Mouse (Mus musculus) ES-E14 (cell line): ENCODE data around the gene Zfp609. TPM values are rescaled to one million over a fixed set of nuclear protein-coding genes. Genes with fewer than 3 reads are reported as not detected.
A peak's percentile ranks its signal among the peaks of the same experiment; 100 is the strongest.

Experiments
- DNase-seq: peaks from one replicate; pipeline ENCODE4 v3.0.0-alpha.2; 2013; ENCODE audit warnings: low read depth, low spot score
- H3K27ac ChIP-seq: 2 replicates; pipeline ENCODE4 v1.5.1; 2012; ENCODE audit warnings: low read depth, mild to moderate bottlenecking, low read length, moderate library complexity, mixed read lengths; ENCODE audit not compliant: poor library complexity, insufficient read depth, severe bottlenecking
- H3K36me3 ChIP-seq: 2 replicates; pipeline ENCODE4 v1.6.1; 2012; ENCODE audit warnings: mild to moderate bottlenecking, low read length, moderate library complexity, mixed read lengths; ENCODE audit not compliant: control insufficient read depth, poor library complexity, insufficient read depth, severe bottlenecking
- H3K4me1 ChIP-seq, 2 experiments: fragments of 150-350 bp in 1 of 2; sonication (generic) in 1 of 2; 2 replicates each; pipeline ENCODE4 v1.6.1; 2012; ENCODE audit warnings: low read length in 2 of 2, mild to moderate bottlenecking in 1 of 2, mixed read lengths in 1 of 2; ENCODE audit not compliant: control insufficient read depth in 2 of 2, insufficient read depth in 2 of 2, poor library complexity in 1 of 2
- H3K4me3 ChIP-seq, 2 experiments: fragments of 150-350 bp in 1 of 2; sonication (generic) in 1 of 2; 2 replicates each; pipeline ENCODE4 v1.5.1; 2012; ENCODE audit warnings: low read length in 2 of 2, low read depth in 1 of 2, mild to moderate bottlenecking in 1 of 2, mixed read lengths in 1 of 2; ENCODE audit not compliant: insufficient read depth in 1 of 2, poor library complexity in 1 of 2, severe bottlenecking in 1 of 2
- H3K9ac ChIP-seq: 2 replicates; pipeline ENCODE4 v1.6.1; 2012; ENCODE audit warnings: low read depth, mild to moderate bottlenecking, low read length, mixed read lengths; ENCODE audit not compliant: poor library complexity, insufficient read depth, severe bottlenecking
- H3K9me3 ChIP-seq: fragments of 150-350 bp; sonication (generic); 2 replicates; pipeline ENCODE4 v1.6.1; 2012; ENCODE audit warnings: low read depth, mild to moderate bottlenecking, low read length; ENCODE audit not compliant: control insufficient read depth, insufficient read depth
- CHD2 ChIP-seq: IDR thresholded peaks from 2 replicates; pipeline ENCODE4 v1.6.1; 2014; ENCODE audit warnings: mild to moderate bottlenecking, low read depth, low read length, inconsistent platforms
- HCFC1 ChIP-seq: IDR thresholded peaks from 2 replicates; pipeline ENCODE4 v1.6.1; 2012; ENCODE audit warnings: low read length, inconsistent platforms, borderline replicate concordance; ENCODE audit not compliant: insufficient read depth
- MAFK ChIP-seq: IDR thresholded peaks from 2 replicates; pipeline ENCODE4 v1.6.1; 2014; ENCODE audit warnings: mild to moderate bottlenecking, low read depth, low read length, inconsistent platforms; ENCODE audit not compliant: insufficient read depth
- ZC3H11A ChIP-seq: IDR thresholded peaks from 2 replicates; pipeline ENCODE4 v1.6.1; 2012; ENCODE audit warnings: low read depth, mild to moderate bottlenecking, inconsistent platforms, low read length, borderline replicate concordance
- ZNF384 ChIP-seq: IDR thresholded peaks from 2 replicates; pipeline ENCODE4 v1.6.1; 2012; ENCODE audit warnings: low read depth, low read length, inconsistent platforms
- in situ Hi-C, 2 experiments: fragments of 600-800 bp; cut with MboI; formaldehyde crosslinking; loops; one replicate each; pipeline ENCODE4 v1.15.1; 2025; ENCODE audit warnings: low sequenced_read_pairs in 2 of 2, inconsistent platforms in 1 of 2; ENCODE audit not compliant: unreplicated experiment in 2 of 2
- total RNA-seq: library from RNA; depleted of rRNA; stranded (reverse); fragments of 300-350 nt; gene quantifications from 2 replicates; pipeline ENCODE4 v1.2.3, GENCODE M21; 2012

Gene Zfp609
- total RNA-seq, 1 experiment: 9.9 TPM

DNA sequence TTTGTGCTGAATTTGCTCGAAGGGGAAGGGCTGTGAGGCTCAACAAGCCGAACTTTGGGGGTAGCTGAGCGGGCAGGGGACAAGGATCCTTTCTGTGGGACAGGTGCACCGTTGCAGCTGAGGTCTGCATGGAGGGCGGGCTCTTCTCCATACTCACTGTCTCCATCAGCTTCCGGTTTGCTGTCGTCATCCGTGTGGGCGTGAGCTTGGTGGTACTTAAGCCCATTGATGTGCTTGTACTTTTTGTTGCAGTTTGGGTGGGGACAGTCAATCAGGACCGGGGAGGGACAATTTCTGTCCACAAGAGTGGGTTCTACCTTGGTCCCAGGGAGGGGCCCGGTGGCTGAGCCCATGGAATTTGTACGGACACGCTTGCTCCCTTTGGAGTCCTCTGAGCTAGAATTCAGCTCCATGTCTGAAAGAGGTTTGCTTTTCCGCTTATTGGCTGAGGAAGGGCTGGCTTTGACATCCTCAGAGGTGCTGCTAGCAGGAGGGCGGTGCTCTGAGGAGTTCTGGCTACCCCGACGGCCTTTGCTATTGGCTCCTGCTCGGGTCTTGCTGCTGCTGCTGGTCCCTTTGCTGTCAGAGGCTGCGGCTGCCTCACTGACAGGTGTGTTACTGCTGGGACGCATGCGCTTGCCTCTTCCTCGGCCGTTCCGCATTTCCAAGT is 123.3 kb downstream of the Zfp609 start:
- H3K9me3 ChIP-seq: no peaks in the 10 kb centered on the region
- DNase-seq: peak; percentile 43
- TF ChIP-seq MAFK (no peak), CHD2 (no peak), HCFC1 (no peak)
- H3K9ac ChIP-seq: no peak overlapping the region
- H3K4me3 ChIP-seq: peak overlapping the region in 1 of 2 experiments; percentile 31; a peak in 2 of 4 replicates
- H3K4me1 ChIP-seq: peaks cover 2 to 8% of the 10 kb centered on the region in 2 experiments; a peak in 3 of 4 replicates
- in situ Hi-C loops: no loop called here
- peaks cover 26% of the 10 kb centered on the region for H3K36me3 ChIP-seq
- H3K27ac ChIP-seq: no peak overlapping the region

DNA sequence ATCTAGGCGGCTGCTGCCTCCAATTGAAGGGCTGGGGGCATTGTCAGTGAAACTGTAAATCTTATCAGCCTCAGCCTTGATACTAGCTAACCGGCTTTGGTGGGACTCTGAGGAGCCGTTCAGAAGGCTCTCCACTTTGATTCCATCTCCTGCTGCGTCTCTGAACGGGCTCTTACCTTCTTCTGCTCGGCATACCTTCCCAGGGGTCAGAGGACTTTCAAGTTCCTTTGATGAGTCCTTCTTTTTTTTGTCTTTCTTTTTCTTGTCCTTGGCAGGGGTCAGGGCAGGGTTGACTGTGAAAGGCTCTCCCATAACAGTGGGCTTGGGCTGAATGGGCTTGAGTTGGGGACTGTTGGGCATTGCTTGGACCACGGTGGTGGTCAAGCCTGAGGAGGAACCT is 124.1 kb downstream of the Zfp609 start:
- in situ Hi-C loops: no loop called here
- Histone ChIP-seq H3K4me3 (no peak overlapping the region), H3K9me3 (no peaks in the 10 kb centered on the region), H3K9ac (no peak overlapping the region), H3K36me3 (peaks cover 26% of the 10 kb centered on the region), H3K27ac (no peak overlapping the region), H3K4me1 (peaks cover 2 to 8% of the 10 kb centered on the region in 2 experiments; a peak in 3 of 4 replicates)
- TF ChIP-seq ZC3H11A: no peak
- TF ChIP-seq CHD2: no peak
- DNase-seq: no peak

DNA sequence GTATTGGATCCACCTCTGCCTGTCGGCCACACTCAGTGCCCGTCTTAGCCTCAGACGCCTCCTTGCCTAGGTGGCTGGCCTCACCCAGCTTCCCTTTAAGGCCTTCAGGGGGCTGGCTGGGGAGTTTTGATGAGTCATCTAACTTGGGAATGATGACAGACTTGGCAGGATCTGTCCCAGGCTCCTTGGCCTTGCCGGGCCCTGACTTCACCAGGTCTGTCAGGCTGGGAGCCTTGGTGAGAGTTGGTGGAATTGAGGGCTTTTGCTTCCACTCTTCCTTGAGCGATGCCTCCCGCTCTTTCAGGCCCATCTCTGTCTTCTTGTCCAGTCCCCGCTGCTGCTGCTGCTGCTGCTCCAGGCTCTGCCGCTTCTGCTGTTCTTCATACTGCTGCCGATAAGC is 125.1 kb downstream of the Zfp609 start:
- Histone ChIP-seq H3K36me3 (peaks cover 33% of the 10 kb centered on the region), H3K4me3 (no peak overlapping the region), H3K4me1 (peaks cover 2 to 8% of the 10 kb centered on the region in 2 experiments; a peak in 3 of 4 replicates), H3K27ac (no peak overlapping the region), H3K9me3 (no peaks in the 10 kb centered on the region), H3K9ac (no peak overlapping the region)
- 0 out of 2 replicates have a peak, but pooled peaks have one; percentile 22 for TF ChIP-seq MAFK
- TF ChIP-seq HCFC1: no peak
- no peak for TF ChIP-seq ZC3H11A
- TF ChIP-seq CHD2: no peak
- in situ Hi-C loops: no loop called here
- no peak for DNase-seq

DNA sequence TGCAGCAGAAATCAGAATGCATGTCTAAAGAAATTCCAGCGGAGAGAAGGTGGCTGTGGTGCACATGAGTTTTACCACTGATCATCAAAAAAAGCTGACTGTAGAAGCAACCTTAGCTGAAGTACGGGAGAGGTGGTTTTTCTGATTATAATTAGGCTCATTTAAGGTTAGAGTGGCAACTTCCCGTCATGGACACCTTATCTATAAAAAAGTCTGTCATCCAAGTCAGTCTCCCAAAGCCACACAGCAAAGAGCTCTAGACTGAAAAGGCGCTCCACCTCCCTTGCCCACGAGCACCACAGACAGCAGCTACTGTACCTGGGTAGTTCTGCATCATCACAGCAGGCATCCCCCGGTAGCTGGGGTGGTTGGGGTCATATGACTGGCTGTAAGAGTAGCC is 126.9 kb downstream of the Zfp609 start:
- in situ Hi-C loops: no loop called here
- DNase-seq: no peak
- Histone ChIP-seq H3K4me3 (no peak overlapping the region), H3K9me3 (no peaks in the 10 kb centered on the region), H3K36me3 (peaks cover 40% of the 10 kb centered on the region), H3K4me1 (peaks cover 2 to 8% of the 10 kb centered on the region in 2 experiments; a peak in 3 of 4 replicates), H3K27ac (no peak overlapping the region), H3K9ac (no peak overlapping the region)
- TF ChIP-seq ZNF384: no peak
- TF ChIP-seq MAFK: no peak
- no peak for TF ChIP-seq CHD2
- TF ChIP-seq ZC3H11A: no peak
- no peak for TF ChIP-seq HCFC1

DNA sequence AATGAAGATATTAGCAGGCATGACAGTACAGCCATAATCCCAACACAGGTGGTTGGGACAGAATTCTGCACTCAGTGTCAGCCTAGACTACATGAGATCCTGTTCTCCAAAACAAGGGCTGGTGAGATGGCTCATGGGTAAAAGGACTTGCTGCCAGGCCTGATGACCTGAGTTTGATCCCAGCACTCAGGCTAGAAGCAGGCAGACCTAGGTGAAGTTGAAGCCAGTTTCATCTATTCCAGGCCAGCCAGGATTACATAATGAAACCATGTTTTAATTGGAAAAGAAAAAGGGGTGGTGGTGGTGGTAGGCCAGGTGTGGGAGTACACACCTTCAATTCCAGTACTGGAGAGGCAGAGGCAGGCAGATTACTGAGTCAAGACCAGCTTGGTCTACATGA is 129.4 kb downstream of the Zfp609 start:
- Histone ChIP-seq H3K9ac (no peak overlapping the region), H3K9me3 (no peaks in the 10 kb centered on the region), H3K27ac (no peak overlapping the region), H3K4me1 (peaks cover 0 to 4% of the 10 kb centered on the region in 2 experiments; a peak in 2 of 4 replicates), H3K4me3 (no peak overlapping the region), H3K36me3 (peaks cover 46% of the 10 kb centered on the region)
- in situ Hi-C loops: no loop called here
- DNase-seq: no peak
- TF ChIP-seq ZC3H11A (no peak), ZNF384 (no peak), MAFK (no peak), HCFC1 (no peak), CHD2 (no peak)
